Mouse (Mus musculus) CH12.LX (cell line): Measurements from ENCODE around the gene Tmem209. TPM values are rescaled to one million over a fixed set of nuclear protein-coding genes. Genes with fewer than 3 reads are reported as not detected.

Source experiments
- DNase-seq: peaks from one replicate; pipeline ENCODE4 v3.0.0-alpha.2; 2013; ENCODE audit errors: extremely low read depth
- H3K27ac ChIP-seq: 2 replicates; pipeline ENCODE4 v1.5.1; 2012; ENCODE audit warnings: low read depth, mild to moderate bottlenecking, control low read depth, moderate library complexity; ENCODE audit not compliant: insufficient read depth
- H3K27me3 ChIP-seq: replicated peaks from 2 replicates; pipeline ENCODE3; 2012; ENCODE audit warnings: inconsistent platforms
- H3K36me3 ChIP-seq, 2 experiments: replicated peaks in 1 of 2; 2 replicates each; pipeline versions ENCODE3 to v1.6.1; 2012; ENCODE audit warnings: inconsistent platforms in 1 of 2, low read length in 1 of 2, mild to moderate bottlenecking in 1 of 2, mixed read lengths in 1 of 2, moderate library complexity in 1 of 2; ENCODE audit not compliant: control insufficient read depth in 1 of 2, insufficient read depth in 1 of 2
- H3K4me1 ChIP-seq, 2 experiments: 2 replicates each; pipeline ENCODE4 v1.6.1; 2012; ENCODE audit warnings: inconsistent platforms in 1 of 2, moderate library complexity in 1 of 2; ENCODE audit not compliant: insufficient read depth in 2 of 2, control insufficient read depth in 1 of 2
- H3K4me2 ChIP-seq: 2 replicates; pipeline ENCODE4 v1.6.1; 2012; ENCODE audit warnings: low read depth, mild to moderate bottlenecking, control low read depth; ENCODE audit not compliant: poor library complexity, insufficient read depth, severe bottlenecking
- H3K4me3 ChIP-seq, 3 experiments: fragments of 150-350 bp in 1 of 3; sonication (generic) in 1 of 3; replicated peaks in 1 of 3; 2 replicates each; pipeline versions ENCODE3 to v1.5.1; 2011 to 2012; ENCODE audit warnings: low read depth in 2 of 3, low read length in 2 of 3, mild to moderate bottlenecking in 2 of 3, moderate library complexity in 2 of 3, control low read depth in 1 of 3, improper control_type of control experiment in 1 of 3, inconsistent platforms in 1 of 3, mixed read lengths in 1 of 3; ENCODE audit not compliant: poor library complexity in 1 of 3
- H3K79me2 ChIP-seq: replicated peaks from 2 replicates; pipeline ENCODE4 v1.6.1; 2012; ENCODE audit warnings: mild to moderate bottlenecking, moderate library complexity; ENCODE audit not compliant: control insufficient read depth, poor library complexity, insufficient read depth, severe bottlenecking; ENCODE audit errors: extremely low read depth
- H3K9ac ChIP-seq: 2 replicates; pipeline ENCODE4 v1.6.1; 2012; ENCODE audit warnings: low read depth, mild to moderate bottlenecking, control low read depth, moderate library complexity; ENCODE audit not compliant: insufficient read depth
- H3K9me3 ChIP-seq: replicated peaks from 2 replicates; pipeline ENCODE3; 2012; ENCODE audit warnings: low read length, inconsistent platforms, mixed read lengths
- CHD1 ChIP-seq: IDR thresholded peaks from 2 replicates; pipeline ENCODE4 v1.6.1; 2012; ENCODE audit warnings: low read depth, low read length, improper control_type of control experiment, inconsistent platforms
- ELF1 ChIP-seq: IDR thresholded peaks from 2 replicates; pipeline ENCODE4 v1.6.1; 2014; ENCODE audit warnings: low read depth, mild to moderate bottlenecking, inconsistent platforms, low read length, improper control_type of control experiment
- ETS1 ChIP-seq: conservative IDR thresholded peaks from 2 replicates; pipeline ENCODE4 v1.6.1; 2012; ENCODE audit warnings: low read depth, mild to moderate bottlenecking, inconsistent platforms, low read length, improper control_type of control experiment, moderate library complexity
- GABPA ChIP-seq: IDR thresholded peaks from 2 replicates; pipeline ENCODE4 v1.6.1; 2012; ENCODE audit warnings: low read depth, low read length, improper control_type of control experiment, inconsistent platforms; ENCODE audit not compliant: insufficient replicate concordance
- HCFC1 ChIP-seq: IDR thresholded peaks from 2 replicates; pipeline ENCODE4 v1.6.1; 2012; ENCODE audit warnings: low read depth, mild to moderate bottlenecking, inconsistent platforms, low read length, improper control_type of control experiment
- JUN ChIP-seq: IDR thresholded peaks from 2 replicates; pipeline ENCODE4 v1.6.1; 2011; ENCODE audit warnings: low read depth, mild to moderate bottlenecking, low read length, improper control_type of control experiment, moderate library complexity; ENCODE audit not compliant: insufficient read depth
- MAX ChIP-seq: IDR thresholded peaks from 2 replicates; pipeline ENCODE4 v1.6.1; 2011; ENCODE audit warnings: low read length, improper control_type of control experiment
- NELFE ChIP-seq: IDR thresholded peaks from 2 replicates; pipeline ENCODE4 v1.6.1; 2011; ENCODE audit warnings: low read depth, low read length, improper control_type of control experiment
- NRF1 ChIP-seq: IDR thresholded peaks from 2 replicates; pipeline ENCODE4 v1.6.1; 2014; ENCODE audit warnings: low read depth, mild to moderate bottlenecking, inconsistent platforms, low read length, improper control_type of control experiment, moderate library complexity
- SIN3A ChIP-seq: IDR thresholded peaks from 2 replicates; pipeline ENCODE4 v1.6.1; 2012; ENCODE audit warnings: low read length, improper control_type of control experiment, inconsistent platforms
- SMC3 ChIP-seq: IDR thresholded peaks from 2 replicates; pipeline ENCODE4 v1.6.1; 2011; ENCODE audit warnings: low read depth, low read length, improper control_type of control experiment
- UBTF ChIP-seq: IDR thresholded peaks from 2 replicates; pipeline ENCODE4 v1.6.1; 2012; ENCODE audit warnings: low read depth, mild to moderate bottlenecking, inconsistent platforms, low read length, improper control_type of control experiment, moderate library complexity
- ZC3H11A ChIP-seq: IDR thresholded peaks from 2 replicates; pipeline ENCODE4 v1.6.1; 2012; ENCODE audit warnings: low read depth, mild to moderate bottlenecking, inconsistent platforms, low read length, improper control_type of control experiment
- ZMIZ1 ChIP-seq: IDR thresholded peaks from 2 replicates; pipeline ENCODE4 v1.6.1; 2012; ENCODE audit warnings: low read depth, mild to moderate bottlenecking, inconsistent platforms, low read length, improper control_type of control experiment
- ZNF384 ChIP-seq: IDR thresholded peaks from 2 replicates; pipeline ENCODE4 v1.6.1; 2012; ENCODE audit warnings: low read depth, low read length, improper control_type of control experiment, inconsistent platforms
- dilution Hi-C: fragments of 300-500 bp; cut with MboI; formaldehyde crosslinking; loops from 2 replicates; pipeline ENCODE4 v1.14.3; 2020; ENCODE audit warnings: low sequenced_read_pairs; ENCODE audit not compliant: extremely low pct_unique_long_range_greater_than_20kb, extremely low pct_ligation_motif_present
- in situ Hi-C: fragments of 300-500 bp; cut with MboI; formaldehyde crosslinking; loops from 3 replicates; pipeline ENCODE4 v1.14.3; 2019; ENCODE audit warnings: low sequenced_read_pairs, low pct_ligation_motif_present, low pct_unique_long_range_greater_than_20kb, mixed read lengths
- polyA plus RNA-seq: library from polyadenylated mRNA; unstranded; fragments of >175 nt; gene quantifications from 2 replicates; pipeline ENCODE4 v1.2.1, GENCODE M21; 2012; ENCODE audit warnings: low read depth; ENCODE audit not compliant: insufficient read length
- total RNA-seq, 2 experiments: library from RNA; depleted of rRNA; stranded (reverse); fragments of 300-350 nt in 1 of 2; fragments of >200 nt in 1 of 2; gene quantifications; 2 replicates each; pipeline ENCODE4 v1.2.3; 2012 to 2014

Tmem209 gene
- total and polyA plus RNA-seq, 3 experiments, result 27.1 to 59.2 (median 53.3) TPM

- peak; percentile 96 for TF ChIP-seq NRF1
Measured at GRCm38 (mm10) chr6:30509265-30510239, at the start of gene Tmem209, which contains the start of gene Ssmem1 (continued).

GRCm38 (mm10) chr6:30556080-30556479 is 46.5 kb upstream of the Tmem209 start:
- DNase-seq, result no peak
- no peak overlapping the region for H3K4me2 ChIP-seq
- H3K79me2 ChIP-seq, result no peaks in the 10 kb centered on the region
- in situ Hi-C loops (no loop called here), dilution Hi-C loops (no loop called here)
- no peaks in the 10 kb centered on the region for H3K9me3 ChIP-seq
- no peaks in the 10 kb centered on the region for H3K4me1 ChIP-seq
- H3K27me3 ChIP-seq, result no peaks in the 10 kb centered on the region
- H3K27ac ChIP-seq, result no peak overlapping the region
- no peak for TF ChIP-seq ETS1
- TF ChIP-seq UBTF, result no peak
- no peak for TF ChIP-seq ELF1
- no peak for TF ChIP-seq ZC3H11A
- TF ChIP-seq SIN3A, result no peak
- TF ChIP-seq JUN, result no peak
- no peak for TF ChIP-seq ZNF384
- H3K9ac ChIP-seq, result no peak overlapping the region
- no peaks in the 10 kb centered on the region for H3K36me3 ChIP-seq
- H3K4me3 ChIP-seq, result no peak overlapping the region

GRCm38 (mm10) chr6:30554621-30555170 is 45.1 kb upstream of the Tmem209 start:
- Histone ChIP-seq H3K4me1 (peaks cover 0 to 2% of the 10 kb centered on the region in 2 experiments; a peak in 2 of 4 replicates), H3K4me2 (no peak overlapping the region), H3K9ac (no peak overlapping the region), H3K36me3 (no peaks in the 10 kb centered on the region), H3K9me3 (no peaks in the 10 kb centered on the region), H3K4me3 (no peak overlapping the region), H3K27me3 (no peaks in the 10 kb centered on the region)
- in situ Hi-C loops, result no loop called here
- DNase-seq, result no peak
- dilution Hi-C loops, result no loop called here
- no peak for TF ChIP-seq SMC3
- no peak for TF ChIP-seq NELFE
- TF ChIP-seq MAX, result no peak
- no peak for TF ChIP-seq ZMIZ1
- TF ChIP-seq CHD1, result no peak
- no peak for TF ChIP-seq GABPA
- no peak for TF ChIP-seq HCFC1
- TF ChIP-seq, all 38 proteins: peak for 0
- Histone ChIP-seq H3K27ac (no peak overlapping the region), H3K79me2 (no peaks in the 10 kb centered on the region)
